Mouse (Mus musculus) liver, embryonic 15.5 days (tissue): ENCODE results near the gene Smim12. TPM values are rescaled to one million over a fixed set of nuclear protein-coding genes. Genes with fewer than 3 reads are reported as not detected.

ENCODE experiments used
- ATAC-seq: fragments of 200-750 bp; cut with Nextera tagmentation; 2 replicates; pipeline ENCODE4 v1.8.0; 2017; ENCODE audit warnings: moderate number of reproducible peaks, mild to moderate bottlenecking, moderate library complexity; ENCODE audit not compliant: insufficient read depth
- H3K27ac ChIP-seq: fragments of 300-500 bp; sonication (generic); replicated peaks from 2 replicates; pipeline ENCODE4 v1.5.1; 2015; ENCODE audit warnings: mild to moderate bottlenecking, inconsistent platforms
- H3K27me3 ChIP-seq: fragments of 300-500 bp; sonication (generic); 2 replicates; pipeline ENCODE4 v1.6.1; 2015; ENCODE audit warnings: mild to moderate bottlenecking, inconsistent platforms
- H3K36me3 ChIP-seq: fragments of 300-500 bp; sonication (generic); replicated peaks from 2 replicates; pipeline ENCODE4 v1.6.1; 2015; ENCODE audit warnings: moderate library complexity, mild to moderate bottlenecking, inconsistent platforms
- H3K4me1 ChIP-seq: fragments of 300-500 bp; sonication (generic); replicated peaks from 2 replicates; pipeline ENCODE4 v1.6.1; 2015; ENCODE audit warnings: inconsistent platforms
- H3K4me2 ChIP-seq: fragments of 300-500 bp; sonication (generic); 2 replicates; pipeline ENCODE4 v1.6.1; 2015; ENCODE audit warnings: moderate library complexity, mild to moderate bottlenecking, inconsistent platforms
- H3K4me3 ChIP-seq: fragments of 300-500 bp; sonication (generic); replicated peaks from 2 replicates; pipeline ENCODE4 v1.5.1; 2015; ENCODE audit warnings: mild to moderate bottlenecking, inconsistent platforms
- H3K9ac ChIP-seq: fragments of 300-500 bp; sonication (generic); 2 replicates; pipeline ENCODE4 v1.6.1; 2015; ENCODE audit warnings: moderate library complexity, mild to moderate bottlenecking, inconsistent platforms
- H3K9me3 ChIP-seq: fragments of 300-500 bp; sonication (generic); replicated peaks from 2 replicates; pipeline ENCODE4 v1.6.1; 2016; ENCODE audit warnings: inconsistent platforms
- WGBS: fragments of 180-500 bp; shearing (Covaris S2); methylation state at CpG from one replicate; pipeline ENCODE4 v1.1.7; 2015; ENCODE audit warnings: mixed read lengths; ENCODE audit not compliant: insufficient replicate concordance; 5-methylcytosine and 5-hydroxymethylcytosine counted together
- polyA plus RNA-seq: library from polyadenylated mRNA; unstranded; fragments of >200 nt; fragmentation: Nextera tagmentation; extraction: Ambion mirVana; gene quantifications from 2 replicates; pipeline ENCODE4 v1.2.1, GENCODE M21; 2015

The Smim12 gene
- polyA plus RNA-seq, 1 experiment from 2014 or later, result 26.2 TPM

GRCm38 (mm10) chr4:127216251-127216651 lies 27.3 kb upstream of the Smim12 start:
- H3K9me3 ChIP-seq, result no peaks in the 10 kb centered on the region
- no peak for ATAC-seq
- H3K4me2 ChIP-seq, result no peak overlapping the region
- H3K4me1 ChIP-seq, result no peaks in the 10 kb centered on the region
- H3K27ac ChIP-seq, result no peak overlapping the region
- H3K4me3 ChIP-seq, result no peak overlapping the region
- no peak overlapping the region for H3K9ac ChIP-seq
- 59% methylated on average over 4 of the region's 4 CpGs for WGBS
- peaks cover 19% of the 10 kb centered on the region for H3K27me3 ChIP-seq
- no peaks in the 10 kb centered on the region for H3K36me3 ChIP-seq

DNA sequence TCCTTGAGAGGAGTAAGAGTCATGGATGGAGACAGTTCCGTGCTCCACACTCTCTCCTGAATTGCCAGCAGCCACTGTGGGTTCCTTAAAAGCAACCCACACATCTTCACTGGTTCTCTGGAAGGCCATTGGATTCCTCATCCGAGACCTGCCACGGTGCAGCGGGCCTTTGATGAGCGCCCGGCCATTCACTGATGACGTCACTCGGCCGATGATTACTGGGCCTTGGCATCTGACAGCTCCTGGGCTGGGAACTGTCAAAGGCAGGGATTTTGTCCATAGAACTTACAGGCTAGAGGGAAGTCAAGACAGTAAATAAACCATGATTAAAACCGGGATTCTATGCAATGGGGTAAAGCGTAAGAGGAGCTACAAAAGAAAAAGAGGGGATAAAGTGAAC lies 26.5 kb upstream of the Smim12 start:
- WGBS, result 60% methylated on average over 11 of the region's 11 CpGs
- Histone ChIP-seq H3K4me2 (no peak overlapping the region), H3K27ac (no peak overlapping the region), H3K4me3 (no peak overlapping the region), H3K9me3 (no peaks in the 10 kb centered on the region), H3K36me3 (no peaks in the 10 kb centered on the region), H3K27me3 (peaks cover 19% of the 10 kb centered on the region), H3K9ac (no peak overlapping the region), H3K4me1 (no peaks in the 10 kb centered on the region)
- ATAC-seq, result no peak

DNA sequence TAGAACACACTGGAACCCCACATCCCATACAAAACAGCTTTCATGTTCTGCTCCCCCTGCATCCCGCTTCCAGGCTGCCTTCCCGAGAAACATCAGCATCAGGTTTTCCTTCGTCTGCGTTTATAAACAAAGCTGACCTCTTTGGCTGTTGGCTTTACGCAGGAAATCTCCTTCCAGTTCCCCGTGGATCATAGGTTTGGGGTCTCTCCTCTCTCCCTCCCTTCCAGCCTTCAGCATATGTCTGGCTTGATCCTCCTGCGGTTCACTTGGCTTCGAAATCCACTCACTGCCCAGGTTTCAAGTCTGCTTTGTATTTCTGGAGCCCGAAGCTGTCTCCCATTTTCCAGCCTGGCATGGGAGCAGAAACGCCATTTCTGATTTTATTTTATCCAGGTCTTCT lies 20.3 kb upstream of the Smim12 start:
- Histone ChIP-seq H3K4me2 (no peak overlapping the region), H3K27ac (no peak overlapping the region), H3K4me3 (no peak overlapping the region), H3K27me3 (peaks cover 54% of the 10 kb centered on the region), H3K9me3 (no peaks in the 10 kb centered on the region), H3K9ac (no peak overlapping the region), H3K36me3 (no peaks in the 10 kb centered on the region), H3K4me1 (no peaks in the 10 kb centered on the region)
- WGBS, result 29% methylated on average over 10 of the region's 10 CpGs
- ATAC-seq, result no peak

GRCm38 (mm10) chr4:127223755-127224154 lies 19.8 kb upstream of the Smim12 start:
- Histone ChIP-seq H3K4me1 (no peaks in the 10 kb centered on the region), H3K4me2 (no peak overlapping the region), H3K27ac (no peak overlapping the region), H3K9me3 (no peaks in the 10 kb centered on the region), H3K36me3 (no peaks in the 10 kb centered on the region), H3K27me3 (peaks cover 58% of the 10 kb centered on the region), H3K9ac (no peak overlapping the region), H3K4me3 (no peak overlapping the region)
- 52% methylated on average over 4 of the region's 4 CpGs for WGBS
- no peak for ATAC-seq

DNA sequence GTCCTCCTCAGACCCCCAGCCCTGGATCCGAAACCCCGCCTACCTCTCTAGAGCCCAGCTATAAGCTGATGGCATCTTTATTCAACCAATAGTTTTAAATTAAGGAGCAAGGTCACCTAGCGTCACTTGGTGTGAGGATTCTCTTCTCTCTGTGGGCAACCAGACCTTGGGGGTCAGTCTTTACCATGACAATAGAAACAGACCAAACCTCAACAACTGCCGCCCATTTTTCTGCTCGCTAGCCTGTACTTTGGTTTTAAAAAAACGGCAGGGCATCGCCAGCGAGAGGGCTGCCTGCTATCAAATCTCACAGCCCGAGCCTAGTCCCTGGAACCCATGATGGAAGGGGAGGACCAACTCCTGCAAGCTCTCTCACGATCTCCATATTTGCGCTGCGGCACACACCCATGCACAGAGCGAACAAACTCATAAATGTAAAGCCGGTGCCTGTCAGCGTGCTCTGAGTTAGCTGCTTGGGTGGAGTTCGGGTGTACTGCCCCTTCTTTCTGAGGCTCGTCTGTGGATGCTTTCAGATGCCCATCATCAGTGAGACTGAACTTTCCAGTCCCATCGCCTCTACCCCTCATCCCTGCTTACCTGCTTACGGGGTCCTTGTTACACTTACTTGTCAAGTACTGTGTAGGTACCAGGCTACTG lies 19.0 kb upstream of the Smim12 start:
- WGBS, result 23% methylated on average over 19 of the region's 19 CpGs
- Histone ChIP-seq H3K4me2 (no peak overlapping the region), H3K27me3 (peaks cover 65% of the 10 kb centered on the region), H3K36me3 (no peaks in the 10 kb centered on the region), H3K4me1 (no peaks in the 10 kb centered on the region), H3K9ac (no peak overlapping the region), H3K27ac (no peak overlapping the region), H3K9me3 (no peaks in the 10 kb centered on the region), H3K4me3 (no peak overlapping the region)
- no peak for ATAC-seq

DNA sequence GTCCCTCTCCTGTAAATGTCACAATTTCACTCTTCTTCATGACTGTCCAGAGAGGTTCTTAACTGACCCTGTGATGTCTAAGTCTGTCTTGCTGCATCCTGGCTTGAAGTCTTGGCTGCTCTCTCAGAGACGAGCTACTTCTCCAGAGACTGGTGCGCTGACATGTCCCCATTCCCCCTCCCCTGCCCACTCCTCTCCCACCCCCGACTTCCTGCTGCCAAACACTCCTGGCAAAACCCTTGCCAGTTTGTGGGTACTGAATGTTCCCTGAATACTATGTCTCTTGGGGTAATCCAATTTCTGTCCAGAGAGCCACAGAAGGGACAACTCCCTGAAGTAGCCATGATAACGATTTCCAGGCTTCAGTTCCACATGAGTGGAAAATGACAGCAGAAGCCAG lies 17.5 kb upstream of the Smim12 start:
- no peak overlapping the region for H3K27ac ChIP-seq
- no peaks in the 10 kb centered on the region for H3K36me3 ChIP-seq
- ATAC-seq, result no peak
- H3K4me2 ChIP-seq, result no peak overlapping the region
- no peaks in the 10 kb centered on the region for H3K4me1 ChIP-seq
- no peaks in the 10 kb centered on the region for H3K9me3 ChIP-seq
- no peak overlapping the region for H3K9ac ChIP-seq
- H3K27me3 ChIP-seq, result peaks cover 65% of the 10 kb centered on the region
- no peak overlapping the region for H3K4me3 ChIP-seq
- 41% methylated on average over 4 of the region's 4 CpGs for WGBS

- Histone ChIP-seq H3K9me3 (no peaks in the 10 kb centered on the region), H3K27me3 (peaks cover 65% of the 10 kb centered on the region), H3K4me2 (no peak overlapping the region), H3K36me3 (no peaks in the 10 kb centered on the region), H3K27ac (no peak overlapping the region), H3K4me1 (no peaks in the 10 kb centered on the region), H3K4me3 (no peak overlapping the region), H3K9ac (no peak overlapping the region)
- no peak for ATAC-seq
- WGBS, result 29% methylated on average over 17 of the region's 17 CpGs
These were observed 16.4 kb upstream of the Smim12 start for GRCm38 (mm10) chr4:127227051-127227673.

DNA sequence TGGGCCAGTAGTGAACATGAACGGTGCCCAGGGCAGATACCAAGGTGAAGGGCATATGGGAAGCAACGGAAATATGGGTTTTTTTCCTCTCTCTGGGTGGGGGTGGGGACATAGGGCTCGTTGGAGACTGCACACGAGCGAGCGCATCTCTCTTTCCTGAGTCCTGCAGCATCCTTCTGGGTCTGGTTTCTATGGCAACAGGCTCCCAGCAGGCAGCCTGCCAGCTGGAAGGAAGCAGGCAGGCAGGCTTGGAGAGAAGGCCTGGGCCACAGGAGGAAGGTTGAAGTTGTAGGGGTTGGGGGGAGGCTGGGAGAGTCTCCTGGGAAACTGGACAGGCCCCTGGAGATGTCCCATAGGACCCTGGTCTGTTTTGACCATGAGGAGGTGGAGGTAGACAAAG lies 11.6 kb upstream of the Smim12 start:
- Histone ChIP-seq H3K4me3 (no peak overlapping the region), H3K4me2 (no peak overlapping the region), H3K9ac (no peak overlapping the region), H3K4me1 (peaks cover 10% of the 10 kb centered on the region), H3K9me3 (no peaks in the 10 kb centered on the region), H3K27me3 (peaks cover 47% of the 10 kb centered on the region), H3K36me3 (no peaks in the 10 kb centered on the region), H3K27ac (no peak overlapping the region)
- ATAC-seq, result no peak
- WGBS, result 42% methylated on average over 6 of the region's 6 CpGs

DNA sequence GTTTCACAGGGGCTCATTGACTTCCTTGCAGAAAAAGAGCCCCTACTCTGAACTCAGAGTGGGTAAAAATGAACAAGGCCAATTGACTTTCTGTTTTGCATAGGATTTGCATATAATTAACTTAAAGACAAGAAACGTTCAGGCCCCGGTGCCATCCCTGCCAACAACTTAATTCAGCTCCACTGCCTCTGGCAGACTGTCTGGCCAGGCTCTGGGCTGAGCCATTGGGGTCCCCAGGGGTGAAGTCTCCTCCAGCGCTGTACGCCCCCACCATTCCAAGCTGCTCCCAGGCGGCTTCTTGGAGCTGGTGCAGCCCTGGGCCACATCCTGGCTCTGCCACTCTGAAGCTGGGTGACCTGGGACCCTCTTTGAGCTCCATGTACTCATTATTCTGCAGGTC lies 11.0 kb upstream of the Smim12 start:
- no peak for ATAC-seq
- Histone ChIP-seq H3K4me3 (no peak overlapping the region), H3K27ac (no peak overlapping the region), H3K36me3 (no peaks in the 10 kb centered on the region), H3K4me1 (peaks cover 10% of the 10 kb centered on the region), H3K27me3 (peaks cover 47% of the 10 kb centered on the region), H3K4me2 (no peak overlapping the region), H3K9me3 (no peaks in the 10 kb centered on the region), H3K9ac (no peak overlapping the region)
- WGBS, result 51% methylated on average over 5 of the region's 5 CpGs

DNA sequence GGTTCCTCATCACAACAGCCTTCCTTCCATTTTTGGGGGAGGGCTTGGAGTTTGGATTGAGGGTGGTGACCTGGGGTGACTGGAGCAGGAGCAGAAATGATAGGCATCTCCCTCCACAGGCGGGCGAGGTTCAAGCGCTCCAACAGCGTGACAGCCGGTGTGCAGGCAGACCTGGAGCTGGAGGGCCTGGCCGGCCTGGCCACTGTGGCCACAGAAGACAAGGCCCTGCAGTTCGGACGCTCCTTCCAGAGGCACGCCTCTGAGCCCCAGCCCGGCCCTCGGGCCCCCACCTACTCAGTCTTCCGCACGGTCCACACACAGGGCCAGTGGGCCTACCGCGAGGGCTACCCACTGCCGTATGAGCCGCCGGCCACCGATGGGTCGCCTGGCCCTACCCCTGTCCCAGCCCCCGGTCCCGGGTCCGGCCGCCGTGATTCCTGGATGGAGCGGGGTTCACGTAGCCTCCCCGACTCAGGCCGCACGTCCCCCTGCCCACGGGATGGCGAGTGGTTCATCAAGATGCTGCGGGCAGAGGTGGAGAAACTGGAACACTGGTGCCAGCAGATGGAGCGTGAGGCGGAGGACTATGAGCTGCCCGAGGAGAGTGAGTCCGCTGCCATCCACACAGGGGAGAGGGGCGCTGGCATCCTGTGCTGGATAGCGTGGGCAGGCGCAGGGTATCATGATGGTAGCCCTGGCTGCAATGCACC lies 10.0 kb upstream of the Smim12 start:
- no peak overlapping the region for H3K4me2 ChIP-seq

GRCm38 (mm10) chr4:127235742-127236487 lies 7.7 kb upstream of the Smim12 start:
- peak overlapping the region; percentile 51 for H3K4me3 ChIP-seq
- peak; percentile 57 for ATAC-seq

More for the DNA sequence above, 10.0 kb upstream of the Smim12 start:
- no peak for ATAC-seq
- Histone ChIP-seq H3K27me3 (peaks cover 51% of the 10 kb centered on the region), H3K4me1 (peaks cover 10% of the 10 kb centered on the region), H3K9ac (no peak overlapping the region), H3K9me3 (no peaks in the 10 kb centered on the region), H3K27ac (no peak overlapping the region), H3K4me3 (no peak overlapping the region), H3K36me3 (no peaks in the 10 kb centered on the region)
- 73% methylated on average over 40 of the region's 40 CpGs for WGBS

More at GRCm38 (mm10) chr4:127235742-127236487, 7.7 kb upstream of the Smim12 start:
- H3K9me3 ChIP-seq, result no peaks in the 10 kb centered on the region
- peaks cover 48% of the 10 kb centered on the region for H3K27me3 ChIP-seq
- under 1% methylated on average over 67 of the region's 67 CpGs for WGBS
- peak overlapping the region; percentile 80 for H3K4me2 ChIP-seq
- no peak overlapping the region for H3K9ac ChIP-seq
- peaks cover 10% of the 10 kb centered on the region for H3K4me1 ChIP-seq
- no peak overlapping the region for H3K27ac ChIP-seq
- no peaks in the 10 kb centered on the region for H3K36me3 ChIP-seq
